Mouse (Mus musculus) liver, embryonic 14.5 days (tissue): Measurements from ENCODE around the gene Sycp2.

Source experiments
- CTCF ChIP-seq: IDR thresholded peaks from 2 replicates; pipeline ENCODE4 v1.5.1; 2016; ENCODE audit warnings: antibody characterized with exemption, low read depth, control low read depth
- EP300 ChIP-seq: IDR thresholded peaks from 2 replicates; pipeline ENCODE4 v1.6.1; 2016; ENCODE audit warnings: antibody characterized with exemption, low read depth

DNA sequence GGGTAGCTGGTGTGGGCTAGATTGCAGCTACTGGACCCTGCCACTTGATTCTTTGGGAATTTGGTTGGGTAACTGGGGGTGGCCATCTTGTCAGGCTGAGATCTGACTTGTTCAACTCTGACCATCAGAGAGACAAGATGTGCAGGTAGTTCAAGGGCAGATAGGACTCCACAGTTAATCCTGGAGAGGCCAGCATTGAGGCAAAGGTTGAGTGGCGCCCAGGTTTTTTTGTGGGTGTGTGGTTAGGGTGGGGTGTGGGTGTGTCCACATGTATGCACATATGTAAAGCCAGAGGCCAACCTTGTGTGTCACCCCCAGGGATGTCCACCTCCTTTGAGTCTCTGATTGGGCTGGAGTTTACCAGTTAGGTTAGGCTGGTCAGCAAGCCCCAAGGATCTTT is 91.2 kb downstream of the Sycp2 start:
- TF ChIP-seq EP300, result no peak
- TF ChIP-seq CTCF, result no peak
